Mouse (Mus musculus) liver, embryonic 11.5 days (tissue): ENCODE measurements around the gene Nxpe4. TPM values are rescaled to one million over a fixed set of nuclear protein-coding genes. Genes with fewer than 3 reads are reported as not detected.
"Not testable (repeated sequence)": the region's sequence is repeated elsewhere in the genome, so short reads cannot be mapped to it uniquely, and the experiment has no call there.

Source experiments
- ATAC-seq: fragments of 200-750 bp; cut with Nextera tagmentation; replicated peaks from 2 replicates; pipeline ENCODE4 v1.8.0; 2017; ENCODE audit warnings: moderate number of reproducible peaks, mild to moderate bottlenecking, moderate TSS enrichment, moderate library complexity; ENCODE audit not compliant: low FRiP score
- DNase-seq: peaks from one replicate; pipeline ENCODE4 v3.0.0-alpha.2; 2017; ENCODE audit warnings: low spot score
- H3K27ac ChIP-seq: fragments of 300-500 bp; sonication (generic); 2 replicates; pipeline ENCODE4 v1.5.1; 2014; ENCODE audit warnings: mild to moderate bottlenecking, low read depth, low read length, control low read depth
- H3K27me3 ChIP-seq: fragments of 300-500 bp; sonication (generic); replicated peaks from 2 replicates; pipeline ENCODE4 v1.6.1; 2014; ENCODE audit warnings: low read length, mixed read lengths; ENCODE audit not compliant: control insufficient read depth, insufficient read depth
- H3K36me3 ChIP-seq: fragments of 300-500 bp; sonication (generic); 2 replicates; pipeline ENCODE4 v1.6.1; 2014; ENCODE audit warnings: mild to moderate bottlenecking, low read length, moderate library complexity, mixed read lengths; ENCODE audit not compliant: control insufficient read depth, insufficient read depth
- H3K4me1 ChIP-seq: fragments of 300-500 bp; sonication (generic); replicated peaks from 2 replicates; pipeline ENCODE4 v1.6.1; 2014; ENCODE audit warnings: low read length, mixed read lengths; ENCODE audit not compliant: control insufficient read depth, insufficient read depth
- H3K4me2 ChIP-seq: fragments of 300-500 bp; sonication (generic); 2 replicates; pipeline ENCODE4 v1.6.1; 2014; ENCODE audit warnings: mild to moderate bottlenecking, control low read depth, moderate library complexity
- H3K4me3 ChIP-seq: fragments of 300-500 bp; sonication (generic); 2 replicates; pipeline ENCODE4 v1.5.1; 2014; ENCODE audit warnings: low read depth, low read length, control low read depth
- H3K9ac ChIP-seq: fragments of 300-500 bp; sonication (generic); 2 replicates; pipeline ENCODE4 v1.6.1; 2014; ENCODE audit warnings: low read depth, low read length, control low read depth
- H3K9me3 ChIP-seq: fragments of 300-500 bp; sonication (generic); 2 replicates; pipeline ENCODE4 v1.6.1; 2016; ENCODE audit warnings: low read length, inconsistent platforms, mixed read lengths; ENCODE audit not compliant: control insufficient read depth
- WGBS: fragments of 180-500 bp; shearing (Covaris S2); extraction: QIAGEN DNeasy Blood & Tissue Kit; methylation state at CpG from one replicate; pipeline ENCODE4 v1.1.7; 2014; 5-methylcytosine and 5-hydroxymethylcytosine counted together
- polyA plus RNA-seq: library from polyadenylated mRNA; unstranded; fragments of >200 nt; fragmentation: Nextera tagmentation; extraction: Ambion mirVana; gene quantifications from 2 replicates; pipeline ENCODE4 v1.2.1, GENCODE M21; 2014

The Nxpe4 gene
- 9.9 and 10.0 TPM in 2 replicates for polyA plus RNA-seq

DNA sequence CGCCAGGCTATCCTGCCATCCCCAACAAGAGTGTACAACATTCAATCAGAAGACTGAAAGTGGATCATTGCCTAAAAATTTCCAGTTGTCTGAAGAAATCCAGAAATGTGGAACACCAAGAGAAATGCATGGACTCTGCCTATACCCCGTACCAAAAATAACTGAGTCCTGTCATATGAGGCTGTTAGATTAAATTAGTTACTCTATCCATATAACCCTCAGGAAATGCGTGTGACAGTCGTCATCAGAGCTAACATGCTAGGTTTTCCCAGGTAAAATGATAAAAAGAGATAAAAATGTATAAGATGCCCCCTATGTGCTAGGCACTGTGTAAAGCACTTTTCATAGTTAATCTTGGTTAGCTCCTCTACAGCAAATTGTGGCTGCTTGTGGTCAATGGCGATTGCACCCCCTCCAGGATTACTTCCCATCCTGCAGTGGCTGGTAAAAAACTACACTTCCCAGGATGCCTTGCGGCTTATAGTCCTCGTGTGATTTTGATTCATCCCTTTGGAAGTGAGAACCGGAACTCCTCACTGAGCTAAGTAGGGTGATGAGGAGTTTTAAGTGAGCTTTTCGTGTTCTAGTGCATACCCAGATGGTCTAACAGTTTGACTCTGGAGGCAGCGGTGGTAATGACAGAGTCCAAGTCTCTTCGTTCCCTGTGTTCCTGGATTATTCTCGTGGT lies at the start of gene Nxpe4:
Gene Nxpe4 (plus strand): TSS at position 519 of the 688 bp plus-strand sequence.
- Histone ChIP-seq H3K4me2 (peak within 1 kb of the TSS; percentile 55), H3K36me3 (no peaks in the 10 kb centered on the region), H3K4me1 (no peaks in the 10 kb centered on the region), H3K9ac (no peak within 1 kb of the TSS), H3K27me3 (no peaks in the 10 kb centered on the region), H3K27ac (no peak within 1 kb of the TSS), H3K4me3 (peak within 1 kb of the TSS; percentile 37), H3K9me3 (no peaks in the 10 kb centered on the region)
- 32% methylated on average over 12 of the region's 12 CpGs for WGBS
- DNase-seq (peak; percentile 41), ATAC-seq (no peak)

GRCm38 (mm10) chr9:48126815-48127214 lies 35.0 kb upstream of the Nxpe4 start:
- Histone ChIP-seq H3K9me3 (no peaks in the 10 kb centered on the region), H3K4me3 (no peak overlapping the region), H3K36me3 (no peaks in the 10 kb centered on the region), H3K27me3 (no peaks in the 10 kb centered on the region), H3K9ac (no peak overlapping the region), H3K4me1 (no peaks in the 10 kb centered on the region), H3K27ac (no peak overlapping the region), H3K4me2 (no peak overlapping the region)
- WGBS, result 35% methylated on average over 3 of the region's 3 CpGs
- DNase-seq (no peak), ATAC-seq (no peak)

GRCm38 (mm10) chr9:48137507-48137906 lies 24.3 kb upstream of the Nxpe4 start:
- H3K27me3 ChIP-seq, result no peaks in the 10 kb centered on the region
- DNase-seq (no peak), ATAC-seq (no peak)
- H3K9me3 ChIP-seq, result no peaks in the 10 kb centered on the region
- no peak overlapping the region for H3K4me3 ChIP-seq
- H3K4me1 ChIP-seq, result no peaks in the 10 kb centered on the region
- no peaks in the 10 kb centered on the region for H3K36me3 ChIP-seq
- no peak overlapping the region for H3K4me2 ChIP-seq
- H3K9ac ChIP-seq, result no peak overlapping the region
- no peak overlapping the region for H3K27ac ChIP-seq
- 30% methylated on average over 3 of the region's 3 CpGs for WGBS

DNA sequence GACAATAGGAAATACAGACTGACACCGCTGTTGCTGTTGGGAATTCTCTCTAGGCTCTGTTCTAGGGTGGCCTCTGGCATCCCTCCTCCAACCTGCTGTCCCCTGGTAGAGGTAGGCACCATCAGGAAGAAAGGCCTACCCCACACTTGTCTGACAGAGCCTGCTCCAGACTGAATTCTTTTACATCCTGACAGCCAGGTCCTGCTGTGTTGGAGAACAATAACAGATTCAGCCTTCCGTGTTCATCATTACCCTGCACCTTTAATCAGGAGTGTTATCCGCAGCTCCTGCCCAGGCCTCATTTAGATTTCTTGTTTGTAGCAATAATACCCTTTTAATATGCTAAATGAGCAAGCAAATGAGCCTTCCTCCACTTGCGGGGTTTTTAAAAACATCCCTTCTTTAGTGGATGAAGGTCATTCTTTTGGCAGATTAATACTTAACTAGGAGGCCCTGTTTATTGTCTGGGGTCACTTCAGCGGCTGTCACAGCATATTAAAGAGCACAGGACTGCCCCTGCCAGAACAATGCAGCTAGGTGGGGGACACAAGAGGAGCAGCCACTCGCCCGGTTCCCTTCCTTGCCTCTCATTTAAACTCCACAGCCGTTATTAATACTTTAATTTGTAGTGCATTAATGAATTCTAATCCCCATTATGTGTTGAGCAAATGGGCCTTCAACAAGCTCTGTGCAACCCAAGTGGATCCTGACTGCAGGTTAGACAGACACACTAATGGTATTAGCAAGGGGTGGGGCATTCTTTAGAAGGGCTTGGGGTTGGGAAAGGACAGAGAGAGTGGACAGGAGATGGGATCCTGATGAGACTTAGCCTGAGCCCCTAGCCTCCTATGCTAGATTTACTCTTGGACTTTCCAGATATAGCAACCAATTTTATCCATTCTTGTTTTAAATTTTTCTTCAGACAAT lies 21.1 kb upstream of the Nxpe4 start:
- no peak for ATAC-seq
- H3K9ac ChIP-seq, result no peak overlapping the region
- H3K4me2 ChIP-seq, result no peak overlapping the region
- no peaks in the 10 kb centered on the region for H3K9me3 ChIP-seq
- H3K27ac ChIP-seq, result no peak overlapping the region
- DNase-seq, result no peak
- H3K27me3 ChIP-seq, result no peaks in the 10 kb centered on the region
- no peak overlapping the region for H3K4me3 ChIP-seq
- H3K4me1 ChIP-seq, result no peaks in the 10 kb centered on the region
- H3K36me3 ChIP-seq, result no peaks in the 10 kb centered on the region
- 47% methylated on average over 8 of the region's 8 CpGs for WGBS

- Histone ChIP-seq H3K9ac (no peak overlapping the region), H3K4me2 (no peak overlapping the region), H3K4me1 (no peaks in the 10 kb centered on the region), H3K9me3 (no peaks in the 10 kb centered on the region), H3K27ac (no peak overlapping the region), H3K36me3 (no peaks in the 10 kb centered on the region), H3K4me3 (no peak overlapping the region), H3K27me3 (no peaks in the 10 kb centered on the region)
- 78% methylated on average over 6 of the region's 6 CpGs for WGBS
- DNase-seq (no peak), ATAC-seq (no peak)
Observed at GRCm38 (mm10) chr9:48142646-48143045, 19.2 kb upstream of the Nxpe4 start.

- Histone ChIP-seq H3K4me1 (no peaks in the 10 kb centered on the region), H3K27ac (no peak overlapping the region), H3K4me2 (no peak overlapping the region), H3K27me3 (no peaks in the 10 kb centered on the region), H3K9ac (no peak overlapping the region), H3K4me3 (no peak overlapping the region), H3K9me3 (no peaks in the 10 kb centered on the region), H3K36me3 (no peaks in the 10 kb centered on the region)
- no peak for ATAC-seq
- 83% methylated on average over 3 of the region's 3 CpGs for WGBS
- no peak for DNase-seq
Observed at GRCm38 (mm10) chr9:48146761-48147160, 15.1 kb upstream of the Nxpe4 start.

GRCm38 (mm10) chr9:48166531-48166930 lies 4.7 kb downstream of the Nxpe4 start:
- not testable (repeated sequence) for H3K4me3 ChIP-seq, H3K27me3 ChIP-seq, H3K4me2 ChIP-seq, H3K4me1 ChIP-seq, DNase-seq, H3K9me3 ChIP-seq, H3K36me3 ChIP-seq, H3K27ac ChIP-seq, H3K9ac ChIP-seq, ATAC-seq
- 66% methylated on average over 6 of the region's 6 CpGs for WGBS

GRCm38 (mm10) chr9:48176764-48177163 lies 14.9 kb downstream of the Nxpe4 start:
- 24% methylated on average over 1 of the region's 1 CpGs for WGBS
- no peak for ATAC-seq
- Histone ChIP-seq H3K27ac (no peak overlapping the region), H3K4me3 (no peak overlapping the region), H3K4me2 (no peak overlapping the region), H3K36me3 (no peaks in the 10 kb centered on the region), H3K9ac (no peak overlapping the region), H3K9me3 (no peaks in the 10 kb centered on the region), H3K27me3 (no peaks in the 10 kb centered on the region), H3K4me1 (no peaks in the 10 kb centered on the region)
- DNase-seq, result no peak
